Mouse (Mus musculus) adrenal gland, postnatal 14 days (tissue): ENCODE measurements at regions not wholly inside any gene's neighbourhood (a gene's known extent, or its start where the extent isn't known, plus 50 kb on each side); places are given as distances from the start of the nearest gene placed in this dataset.

Experiments
- DNase-seq: peaks from one replicate; pipeline ENCODE4 v3.0.0; 2021; ENCODE audit warnings: mixed read lengths

DNA sequence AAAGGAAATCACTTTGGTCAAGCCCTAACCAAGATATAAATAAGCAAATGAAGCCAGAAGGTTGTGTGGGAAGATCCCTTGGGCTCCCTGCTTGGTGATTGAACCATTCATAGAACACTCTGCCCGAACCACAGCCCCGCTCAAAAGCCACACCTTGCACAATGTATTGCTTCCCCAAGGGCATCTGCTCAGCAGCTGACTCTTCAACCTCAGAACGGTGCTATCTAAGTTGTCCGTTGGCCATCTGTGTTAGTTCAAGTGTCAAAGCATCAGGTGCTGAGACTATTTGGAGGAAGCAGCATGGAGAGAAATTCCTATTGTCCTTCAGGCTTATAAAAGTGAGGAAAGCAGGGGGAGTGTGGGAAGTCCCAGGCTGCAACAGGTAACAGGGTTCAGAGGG lies 96.8 kb upstream of the 1700056E22Rik start:
- no peak for DNase-seq

DNA sequence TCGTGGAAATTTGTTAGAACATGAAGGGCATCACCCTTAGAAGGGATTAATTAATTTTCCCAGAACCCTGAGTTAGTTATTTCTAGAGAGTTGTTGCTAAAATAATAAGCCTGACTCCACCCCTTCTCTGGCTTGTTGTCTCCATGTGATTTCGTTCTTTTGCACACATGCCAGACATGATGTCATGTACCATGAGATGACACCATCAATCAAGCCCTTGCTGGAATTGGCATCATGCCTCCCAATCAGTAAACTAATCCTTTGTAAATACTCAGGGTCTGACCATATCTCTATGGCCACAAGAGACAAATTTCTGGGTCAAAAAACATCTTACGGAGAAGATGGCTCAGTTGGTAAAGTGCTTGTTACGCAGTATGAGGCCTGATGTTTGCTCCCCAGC lies 93.2 kb upstream of the 1700056E22Rik start:
- DNase-seq = peak; percentile 36

DNA sequence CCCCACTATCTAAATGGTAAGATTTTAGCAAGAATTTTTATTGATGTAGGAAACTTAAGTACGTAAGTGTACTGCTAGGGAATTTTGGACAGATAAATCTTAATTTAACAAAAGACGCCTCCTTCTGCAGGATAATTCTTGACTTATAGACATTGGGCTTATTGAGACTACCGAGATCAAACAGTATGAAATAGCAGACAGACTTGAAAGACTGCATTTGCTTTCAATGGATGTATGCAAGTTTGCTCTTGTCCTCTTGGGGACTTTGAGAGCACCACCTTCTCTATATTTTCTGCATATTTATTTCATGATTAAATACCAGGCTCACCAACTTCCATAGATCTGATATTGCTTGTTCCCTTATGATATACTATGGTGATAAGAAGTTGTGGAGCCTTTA lies 92.8 kb upstream of the 1700056E22Rik start:
- DNase-seq = no peak
